Mouse (Mus musculus) ES-Bruce4 (cell line): ENCODE results near the gene Luzp2. TPM values are rescaled to one million over a fixed set of nuclear protein-coding genes. Genes with fewer than 3 reads are reported as not detected.

Experiments
- H3K27ac ChIP-seq: 2 replicates; pipeline ENCODE4 v1.5.1; 2012; ENCODE audit warnings: low read length, inconsistent platforms; ENCODE audit not compliant: insufficient read depth
- H3K27me3 ChIP-seq: 2 replicates; pipeline ENCODE4 v1.6.1; 2012; ENCODE audit warnings: mild to moderate bottlenecking, low read length, inconsistent platforms; ENCODE audit not compliant: control insufficient read depth, poor library complexity, insufficient read depth, severe bottlenecking
- H3K36me3 ChIP-seq: 2 replicates; pipeline ENCODE4 v1.6.1; 2012; ENCODE audit warnings: inconsistent platforms, mild to moderate bottlenecking, low read length, moderate library complexity; ENCODE audit not compliant: control insufficient read depth, poor library complexity, insufficient read depth, severe bottlenecking
- H3K4me1 ChIP-seq: one replicate; pipeline ENCODE4 v1.8.1; 2011; ENCODE audit warnings: low read length; ENCODE audit not compliant: control insufficient read depth, insufficient read depth
- H3K4me3 ChIP-seq: 2 replicates; pipeline ENCODE4 v1.5.1; 2011; ENCODE audit warnings: low read depth, mild to moderate bottlenecking, low read length
- H3K9ac ChIP-seq: 2 replicates; pipeline ENCODE4 v1.6.1; 2012; ENCODE audit warnings: low read depth, mild to moderate bottlenecking, inconsistent platforms; ENCODE audit not compliant: poor library complexity, severe bottlenecking
- H3K9me3 ChIP-seq: replicated peaks from 2 replicates; pipeline ENCODE4 v1.6.1; 2012; ENCODE audit warnings: mild to moderate bottlenecking, low read length, inconsistent platforms; ENCODE audit not compliant: control insufficient read depth, poor library complexity, insufficient read depth, severe bottlenecking
- CTCF ChIP-seq: IDR thresholded peaks from one replicate; pipeline ENCODE4 v1.8.1; 2011; ENCODE audit warnings: low read depth, low read length
- EP300 ChIP-seq: IDR thresholded peaks from 2 replicates; pipeline ENCODE4 v1.6.1; 2011; ENCODE audit warnings: low read depth, low read length; ENCODE audit not compliant: insufficient read depth
- POLR2A ChIP-seq: IDR thresholded peaks from one replicate; pipeline ENCODE4 v1.8.1; 2011; ENCODE audit warnings: low read length; ENCODE audit not compliant: insufficient read depth
- polyA plus RNA-seq: library from polyadenylated mRNA; stranded (reverse); fragments of >200 nt; gene quantifications from 2 replicates; pipeline ENCODE4 v1.2.4, GENCODE M21; 2011; ENCODE audit warnings: low read depth; ENCODE audit not compliant: missing spikeins, insufficient read depth, insufficient read length

Gene Luzp2
- polyA plus RNA-seq, 1 experiment: not detected

DNA sequence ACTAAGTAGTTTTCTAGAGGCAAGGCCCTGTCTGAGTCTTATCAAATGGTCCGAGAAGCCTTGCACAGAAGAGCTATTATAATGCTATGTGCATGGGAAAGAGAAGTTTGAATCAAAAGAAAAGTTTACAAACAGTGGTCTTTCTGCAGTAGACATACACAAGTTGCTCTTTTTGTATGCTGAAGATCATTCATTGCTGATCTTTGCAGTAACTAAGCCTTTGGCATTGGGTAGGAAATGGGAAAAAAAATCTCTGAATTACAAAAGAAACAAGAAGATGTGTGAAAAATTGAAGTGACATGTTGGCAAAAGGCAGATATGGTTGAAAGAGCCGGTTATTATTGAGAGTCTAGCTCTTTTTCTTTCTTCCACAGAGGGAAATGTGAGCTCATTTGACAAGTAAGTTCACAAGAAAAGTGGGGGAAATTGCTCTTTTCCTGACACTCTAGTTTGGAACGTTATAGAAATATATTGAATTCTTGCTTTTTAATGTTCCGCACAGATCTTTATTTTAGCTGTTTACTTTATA lies 7.6 kb downstream of the Luzp2 start:
- H3K27me3 ChIP-seq: no peaks in the 10 kb centered on the region
- no peak overlapping the region for H3K27ac ChIP-seq
- no peaks in the 10 kb centered on the region for H3K4me1 ChIP-seq
- no peak overlapping the region for H3K9ac ChIP-seq
- no peaks in the 10 kb centered on the region for H3K36me3 ChIP-seq
- TF ChIP-seq EP300 (no peak), CTCF (no peak), POLR2A (no peak)
- no peaks in the 10 kb centered on the region for H3K9me3 ChIP-seq
- no peak overlapping the region for H3K4me3 ChIP-seq

DNA sequence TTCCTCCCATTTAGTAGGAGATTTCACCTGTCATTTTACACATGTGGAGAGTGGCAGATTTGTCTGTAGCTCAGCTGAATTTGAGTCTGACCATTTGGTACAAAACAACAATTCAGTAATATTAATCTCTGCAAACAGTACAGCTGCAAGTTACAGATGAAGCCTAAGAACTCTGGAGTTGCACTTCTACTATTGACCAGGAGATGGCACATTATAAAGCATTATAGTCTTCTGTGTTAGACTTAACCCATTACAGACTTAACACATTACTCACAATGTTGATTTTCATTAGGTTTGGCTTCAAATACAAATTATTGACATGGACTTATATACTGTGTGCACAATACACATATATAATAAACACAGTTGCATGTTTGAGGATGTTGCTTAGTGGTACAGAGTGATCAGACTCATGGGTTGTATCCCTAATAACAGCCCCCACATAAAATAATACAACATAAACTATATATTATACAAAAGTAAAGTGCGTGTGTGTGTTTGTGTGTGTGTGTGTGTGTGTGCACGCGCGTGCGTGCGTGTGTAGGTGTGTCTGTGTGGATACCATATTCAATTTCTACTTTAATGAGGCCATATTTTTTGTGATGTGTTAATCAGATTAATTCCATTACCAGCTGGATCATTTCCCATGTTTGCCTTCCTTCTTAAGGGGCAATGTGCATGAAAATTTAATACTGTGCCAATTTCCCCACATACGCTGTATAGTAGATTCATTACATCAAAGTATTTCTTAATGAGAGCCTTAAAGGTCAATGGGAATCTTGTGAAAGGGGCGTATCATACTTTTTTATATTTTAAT lies 10.8 kb downstream of the Luzp2 start:
- TF ChIP-seq CTCF (no peak), POLR2A (no peak), EP300 (no peak)
- no peaks in the 10 kb centered on the region for H3K36me3 ChIP-seq
- H3K9ac ChIP-seq: no peak overlapping the region
- H3K27me3 ChIP-seq: no peaks in the 10 kb centered on the region
- H3K4me1 ChIP-seq: no peaks in the 10 kb centered on the region
- H3K27ac ChIP-seq: no peak overlapping the region
- no peaks in the 10 kb centered on the region for H3K9me3 ChIP-seq
- no peak overlapping the region for H3K4me3 ChIP-seq

DNA sequence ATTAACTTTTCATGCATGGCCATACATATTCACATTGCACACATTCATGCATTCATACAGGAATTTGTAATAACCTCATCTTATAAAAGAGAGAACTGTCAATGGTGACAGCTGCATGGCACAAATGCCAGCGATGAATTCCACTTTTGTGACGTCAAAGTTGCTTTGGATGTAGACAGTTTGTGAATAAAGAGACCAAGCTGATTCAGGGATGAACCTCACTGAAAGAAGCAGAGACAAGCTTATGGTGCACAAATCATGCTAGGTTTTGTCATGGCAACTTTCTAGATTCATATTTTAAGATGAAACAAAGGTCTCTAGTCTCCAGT lies 11.4 kb downstream of the Luzp2 start:
- Histone ChIP-seq H3K9ac (no peak overlapping the region), H3K9me3 (no peaks in the 10 kb centered on the region), H3K4me3 (no peak overlapping the region), H3K36me3 (no peaks in the 10 kb centered on the region), H3K27me3 (no peaks in the 10 kb centered on the region), H3K27ac (no peak overlapping the region), H3K4me1 (no peaks in the 10 kb centered on the region)
- TF ChIP-seq EP300 (no peak), CTCF (no peak), POLR2A (no peak)

DNA sequence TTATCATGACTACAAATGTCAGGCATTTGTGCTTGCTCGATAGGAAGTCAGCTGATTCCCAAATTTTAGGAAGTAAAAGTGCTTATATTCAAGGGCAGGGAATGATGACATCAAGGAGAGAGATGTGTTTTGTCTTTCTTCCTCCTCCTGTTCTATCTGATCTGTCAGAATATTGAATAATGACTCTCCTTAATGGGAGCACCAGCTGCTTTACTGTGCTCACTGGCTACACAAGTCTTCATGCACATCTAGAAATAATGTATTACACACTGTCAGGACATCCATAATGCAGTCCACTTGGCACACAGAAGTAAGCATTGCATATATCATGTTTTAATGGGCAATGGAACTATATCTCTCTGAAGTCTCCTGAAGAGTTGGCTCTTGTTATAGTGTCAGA lies 17.6 kb downstream of the Luzp2 start:
- Histone ChIP-seq H3K4me1 (no peaks in the 10 kb centered on the region), H3K9me3 (no peaks in the 10 kb centered on the region), H3K9ac (no peak overlapping the region), H3K36me3 (no peaks in the 10 kb centered on the region), H3K4me3 (no peak overlapping the region), H3K27ac (no peak overlapping the region), H3K27me3 (no peaks in the 10 kb centered on the region)
- TF ChIP-seq EP300 (no peak), POLR2A (no peak), CTCF (no peak)

DNA sequence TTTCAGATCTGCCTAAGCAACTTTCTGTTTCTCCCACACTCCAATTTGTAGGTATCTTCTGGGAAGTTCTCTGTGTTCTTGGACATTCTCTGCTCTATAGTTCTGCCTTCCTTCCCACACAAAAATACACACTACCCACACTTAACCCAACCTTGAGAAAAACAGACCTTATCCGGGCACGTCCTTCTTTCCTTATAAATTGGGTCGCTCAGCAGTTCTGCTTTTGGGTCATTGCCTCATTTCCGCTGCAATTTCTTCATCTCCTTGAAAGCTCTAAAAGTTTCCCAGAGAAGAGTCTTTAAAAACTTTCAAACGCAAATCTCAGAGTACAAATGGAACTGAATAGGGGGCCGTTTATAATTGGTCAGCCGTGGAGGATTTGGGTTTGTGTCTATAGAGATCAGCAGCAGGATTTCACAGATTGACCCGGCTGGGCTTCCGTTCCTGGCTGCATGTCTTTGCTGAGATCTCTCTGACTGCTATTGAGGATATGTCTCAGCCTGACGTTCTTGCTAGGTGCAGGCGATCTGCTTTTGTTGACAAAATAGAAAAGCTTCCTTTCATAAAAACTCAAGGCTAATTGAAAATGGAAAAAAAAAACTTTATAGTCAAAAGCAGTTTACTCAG lies 26.0 kb downstream of the Luzp2 start:
- Histone ChIP-seq H3K9me3 (no peaks in the 10 kb centered on the region), H3K4me3 (no peak overlapping the region), H3K27me3 (no peaks in the 10 kb centered on the region; the same call in 1 of the 2 replicates), H3K4me1 (no peaks in the 10 kb centered on the region), H3K9ac (no peak overlapping the region), H3K36me3 (no peaks in the 10 kb centered on the region), H3K27ac (no peak overlapping the region)
- TF ChIP-seq EP300: no peak
- TF ChIP-seq CTCF: no peak
- TF ChIP-seq POLR2A: no peak

DNA sequence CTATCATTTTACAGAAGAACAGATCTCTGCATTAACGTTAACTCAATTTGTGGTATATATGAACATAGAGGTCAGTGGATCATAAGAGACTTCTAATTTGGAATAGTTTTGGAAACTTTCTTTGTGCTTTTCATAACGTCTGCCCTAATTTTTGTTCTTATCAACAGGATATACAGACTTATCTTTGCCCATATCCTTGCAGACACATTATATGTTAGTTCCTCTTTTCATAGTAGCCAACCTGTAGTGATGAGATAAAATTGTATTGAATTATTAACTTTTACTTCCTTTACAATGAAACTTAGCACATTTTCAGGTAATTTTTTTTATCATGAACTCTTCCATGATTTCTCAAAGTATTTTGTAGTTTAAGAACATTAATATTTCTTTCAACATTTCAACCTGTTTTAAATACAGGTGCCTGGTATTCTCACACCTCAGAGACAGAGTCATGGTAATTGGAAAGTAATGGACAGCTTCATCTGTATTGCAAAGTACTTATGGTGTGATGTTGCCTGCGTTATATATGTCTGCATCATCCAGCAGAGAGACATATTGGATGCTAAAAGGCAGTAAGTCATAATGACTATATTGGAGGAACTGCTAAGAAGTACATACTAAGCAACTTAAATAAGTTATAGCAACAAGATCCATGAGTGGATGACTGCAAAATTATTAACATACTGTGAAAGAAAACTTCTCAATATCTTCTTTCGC lies 43.8 kb downstream of the Luzp2 start:
- no peak overlapping the region for H3K9ac ChIP-seq
- TF ChIP-seq POLR2A: no peak
- no peak for TF ChIP-seq EP300
- no peak for TF ChIP-seq CTCF
- no peaks in the 10 kb centered on the region for H3K4me1 ChIP-seq
- H3K4me3 ChIP-seq: no peak overlapping the region
- H3K27me3 ChIP-seq: no peaks in the 10 kb centered on the region
- no peaks in the 10 kb centered on the region for H3K9me3 ChIP-seq
- H3K27ac ChIP-seq: no peak overlapping the region
- no peaks in the 10 kb centered on the region for H3K36me3 ChIP-seq
